Mouse (Mus musculus) lung, postnatal 10 days (tissue): ENCODE measurements around the gene Atg4c.
A peak's percentile ranks its signal among the peaks of the same experiment; 100 is the strongest.

Experiments used
- DNase-seq: peaks from one replicate; pipeline ENCODE4 v3.0.0; 2021

Gene Atg4c

DNA sequence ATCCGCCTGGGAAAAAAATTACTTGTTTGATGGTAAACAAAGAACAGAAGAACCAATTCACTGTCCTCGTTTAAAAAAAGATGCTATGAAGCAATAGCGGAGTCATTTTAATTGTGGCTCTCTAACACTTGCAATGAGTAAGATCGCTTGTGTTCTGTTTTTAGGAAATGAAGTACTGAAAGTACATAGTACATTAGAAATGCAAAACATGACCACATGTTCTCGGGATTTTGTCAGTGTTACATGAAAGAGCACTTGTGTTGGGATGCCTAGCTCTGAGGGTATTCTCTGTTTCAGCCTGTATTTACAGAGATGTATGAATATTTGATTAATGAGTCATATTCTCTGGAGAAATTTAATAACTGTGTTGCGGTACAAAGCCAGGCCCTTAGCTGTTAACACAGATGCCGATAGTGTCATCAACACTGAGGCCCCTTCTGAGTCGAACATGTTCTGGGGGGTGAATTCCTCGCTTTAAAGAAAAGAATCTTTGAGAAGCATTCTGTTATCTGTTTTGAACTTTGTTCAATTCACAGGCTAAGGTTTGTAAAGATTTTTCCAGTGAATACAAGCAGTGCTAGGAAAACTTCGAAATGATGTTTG lies 73.2 kb downstream of the Atg4c start:
- DNase-seq: no peak

DNA sequence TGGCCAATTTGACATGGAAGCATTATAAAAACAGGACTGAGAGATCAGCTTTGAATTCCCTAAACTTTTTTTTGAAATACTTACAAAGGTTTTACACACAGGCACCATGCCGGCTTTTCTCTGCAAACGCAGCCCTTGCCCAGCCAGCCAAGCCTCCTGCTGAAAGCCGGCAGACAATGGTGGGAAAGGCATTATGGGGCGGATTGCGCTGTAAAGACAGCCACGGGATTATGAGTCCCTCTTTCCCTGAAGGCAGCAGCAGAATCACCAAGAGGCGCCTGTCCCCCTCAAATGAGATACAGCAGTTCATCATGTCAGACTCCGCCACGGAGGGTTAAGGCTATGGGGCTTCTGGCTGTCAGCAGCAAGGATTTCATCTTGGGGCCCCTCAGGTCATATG lies 79.1 kb downstream of the Atg4c start:
- DNase-seq: no peak

DNA sequence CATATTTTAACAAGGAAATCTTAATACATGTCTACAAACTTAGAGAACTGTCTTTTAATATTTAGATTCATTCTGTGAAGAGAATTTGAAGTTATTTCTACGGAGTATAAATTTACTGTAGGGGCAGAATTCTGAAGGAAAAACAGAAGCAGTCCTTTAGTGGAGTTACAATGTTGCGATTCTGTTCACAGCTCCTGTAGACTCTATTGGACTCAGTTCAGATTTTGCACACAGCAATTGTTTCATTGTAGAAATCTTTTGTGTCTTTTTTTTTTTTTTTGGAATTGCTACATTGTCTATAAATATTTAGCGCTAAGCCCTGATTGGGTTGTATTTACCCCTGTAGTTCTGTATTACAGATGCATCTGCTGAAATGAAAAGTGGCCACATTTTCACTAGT lies 79.7 kb downstream of the Atg4c start:
- no peak for DNase-seq

DNA sequence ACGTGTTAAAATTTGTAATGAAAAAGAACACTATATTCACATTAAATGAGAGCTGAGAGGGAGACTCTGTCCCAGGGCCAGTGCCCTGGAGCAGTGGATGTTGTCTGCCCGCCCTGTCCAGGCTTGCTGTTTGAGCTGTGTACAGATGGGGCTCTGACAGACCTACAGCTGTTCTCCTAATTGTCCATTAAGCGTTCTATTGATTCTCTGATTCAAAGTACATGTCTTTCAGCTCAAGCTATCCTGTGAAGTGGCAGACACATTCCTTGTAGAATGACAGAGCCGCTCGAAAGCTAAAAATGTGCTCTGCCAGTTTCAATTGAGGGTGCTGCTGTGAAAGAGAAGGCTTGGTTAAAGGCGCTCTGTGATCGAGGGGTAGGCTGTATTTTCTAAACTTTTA lies 80.2 kb downstream of the Atg4c start:
- DNase-seq: no peak

DNA sequence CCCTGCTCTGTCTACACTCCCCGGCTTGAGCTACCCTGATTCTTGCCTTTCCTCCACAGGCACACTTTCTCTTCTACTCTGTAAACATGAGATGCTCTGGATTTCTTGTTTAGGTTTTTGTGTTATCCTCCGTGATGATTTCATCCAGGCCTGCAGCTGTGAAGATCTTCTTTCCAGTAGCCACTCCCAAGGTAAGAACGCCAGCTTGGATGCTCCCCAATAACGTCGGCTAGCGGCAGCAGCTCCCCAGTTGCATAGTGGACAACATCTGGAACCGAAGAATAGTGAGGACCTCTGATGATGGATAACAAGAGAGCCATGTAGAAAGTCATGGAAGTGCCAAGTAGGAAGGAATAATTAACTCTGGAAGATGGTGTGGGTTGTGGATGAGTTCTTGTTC lies 85.1 kb downstream of the Atg4c start:
- no peak for DNase-seq

DNA sequence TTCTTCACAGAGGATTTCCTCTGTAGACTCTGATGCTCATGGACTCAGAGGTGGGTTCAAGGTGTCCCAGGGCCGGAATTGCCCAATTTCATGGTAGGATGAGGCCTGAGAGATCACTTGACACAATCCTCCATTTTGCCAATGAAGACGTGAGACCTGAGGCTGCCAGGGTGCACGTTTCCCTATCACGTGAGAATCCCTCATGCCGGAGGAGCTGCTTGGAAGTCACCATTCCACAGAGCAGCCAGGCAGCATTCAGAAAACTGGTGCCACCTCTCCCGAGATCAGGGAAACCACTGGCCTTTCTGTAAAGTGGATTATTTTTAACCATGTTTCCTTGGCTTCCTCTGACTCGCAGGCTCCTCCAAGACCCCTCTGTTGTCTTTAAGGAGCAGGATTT lies 88.0 kb downstream of the Atg4c start:
- no peak for DNase-seq

DNA sequence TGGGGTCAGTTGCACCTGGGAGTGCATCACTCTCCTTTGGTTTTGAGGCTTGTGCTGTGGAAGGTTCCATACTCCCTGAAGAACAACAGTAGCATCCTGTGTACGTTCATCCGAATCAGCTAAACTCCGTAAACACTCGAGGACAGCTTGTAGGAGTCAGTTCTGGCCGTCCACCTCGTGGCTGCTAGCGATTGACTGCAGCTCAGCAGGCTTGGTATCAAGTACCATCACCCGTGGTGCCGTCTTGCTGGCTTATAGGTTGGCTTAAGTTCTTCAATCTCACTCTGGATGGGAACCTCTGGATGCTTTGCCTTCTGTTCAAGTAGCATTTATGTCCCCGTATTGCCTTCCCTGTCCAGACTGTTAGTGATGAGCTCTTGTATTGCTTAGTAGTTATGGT lies 95.6 kb downstream of the Atg4c start:
- no peak for DNase-seq

DNA sequence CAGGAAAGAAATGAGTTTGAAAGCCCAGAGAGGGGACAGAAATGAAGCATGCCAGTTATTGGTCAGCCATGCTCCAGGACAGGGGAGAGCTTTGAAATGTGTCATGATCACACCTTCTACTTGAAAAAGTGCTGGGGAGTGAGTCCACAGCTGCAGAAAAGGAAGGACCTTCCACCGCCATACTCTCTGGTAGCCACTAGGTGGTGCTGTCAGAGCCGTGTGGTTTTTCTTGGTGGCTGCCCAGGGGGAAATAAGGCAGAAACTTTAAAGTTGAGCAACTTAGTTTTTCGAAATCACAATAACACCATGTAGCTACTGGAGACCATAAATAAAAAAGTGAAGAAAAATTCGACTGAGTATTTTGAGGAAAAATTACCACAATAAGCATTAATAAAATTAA lies 104.9 kb downstream of the Atg4c start:
- DNase-seq: peak; percentile 58

DNA sequence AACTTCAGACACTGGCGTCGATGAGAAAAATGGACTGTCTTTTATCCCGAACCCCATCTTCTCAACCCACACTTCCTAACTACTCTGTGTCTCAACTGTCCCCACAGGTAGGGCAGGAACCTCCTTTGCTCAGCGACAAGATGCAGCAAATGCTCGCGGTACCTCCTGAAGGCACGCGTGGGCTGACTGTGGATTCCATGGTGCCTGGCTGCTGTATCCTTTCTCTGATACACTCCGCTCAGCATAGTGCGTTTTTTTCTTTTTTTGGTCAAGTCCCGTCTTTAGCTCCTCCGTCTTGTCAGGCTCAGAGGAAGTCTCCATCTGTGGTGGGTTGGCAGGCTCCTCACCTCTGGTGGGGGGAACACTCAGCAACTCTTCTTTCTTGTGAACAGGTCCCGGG lies 111.1 kb downstream of the Atg4c start:
- DNase-seq: no peak
